Mouse (Mus musculus): ENCODE results near the gene Apoh. TPM values are rescaled to one million over a fixed set of nuclear protein-coding genes. Genes with fewer than 3 reads are reported as not detected.

Apoh gene
- polyA plus RNA-seq, 1 experiment from 2014 or later: 27.2 TPM

DNA sequence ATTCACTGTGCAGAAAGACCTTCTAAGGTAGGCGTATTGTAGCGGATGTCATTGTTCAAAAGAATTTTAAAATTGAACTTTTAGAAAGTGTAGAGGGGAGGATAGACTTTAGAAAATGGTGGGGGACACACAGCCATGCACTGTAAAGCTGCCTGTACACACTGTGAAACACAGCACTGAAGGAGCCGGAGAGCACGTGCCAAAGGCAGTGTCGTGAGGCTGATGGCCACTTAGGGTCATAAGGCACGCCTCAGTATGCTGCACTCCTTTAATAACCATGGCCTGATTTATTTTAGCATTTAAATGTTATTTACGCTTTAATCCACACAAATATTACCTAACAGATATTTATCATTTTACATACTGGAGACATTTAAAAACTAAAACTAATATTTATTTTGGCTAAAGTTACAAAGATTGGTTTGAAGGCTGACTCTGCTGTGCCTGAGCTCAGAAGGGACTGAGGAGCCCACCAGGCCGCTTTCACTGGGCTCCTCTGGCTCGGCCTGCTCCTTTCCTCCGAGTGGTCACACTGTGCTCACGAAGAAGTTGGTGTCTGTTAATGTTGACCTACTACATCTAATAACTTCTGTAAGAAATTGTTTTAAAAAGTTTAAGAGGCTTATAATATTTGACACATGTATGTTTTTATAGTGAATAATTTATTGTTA is 100.9 kb downstream of the Apoh start:
- H3K4me3 ChIP-seq (replicated peaks; ENCODE audit: low read length): no peak overlapping the region
- no peak overlapping the region for H3K9ac ChIP-seq (ENCODE audit: low read length)
- no peaks in the 10 kb centered on the region for H3K4me1 ChIP-seq (ENCODE audit: control insufficient read depth, insufficient read depth, low read length)
- H3K36me3 ChIP-seq (ENCODE audit: control insufficient read depth, insufficient read depth, low read length): no peaks in the 10 kb centered on the region
- WGBS: 64% methylated on average over 11 of the region's 11 CpGs
- H3K27ac ChIP-seq (ENCODE audit: low read length): no peak overlapping the region
- no peaks in the 10 kb centered on the region for H3K9me3 ChIP-seq (replicated peaks; ENCODE audit: control insufficient read depth, low read length)
- H3K4me2 ChIP-seq (ENCODE audit: low read depth, low read length): no peak overlapping the region
- H3K27me3 ChIP-seq (ENCODE audit: control insufficient read depth, insufficient read depth, low read length): no peaks in the 10 kb centered on the region
- no peak for ATAC-seq (ENCODE audit: insufficient read depth, low FRiP score)

DNA sequence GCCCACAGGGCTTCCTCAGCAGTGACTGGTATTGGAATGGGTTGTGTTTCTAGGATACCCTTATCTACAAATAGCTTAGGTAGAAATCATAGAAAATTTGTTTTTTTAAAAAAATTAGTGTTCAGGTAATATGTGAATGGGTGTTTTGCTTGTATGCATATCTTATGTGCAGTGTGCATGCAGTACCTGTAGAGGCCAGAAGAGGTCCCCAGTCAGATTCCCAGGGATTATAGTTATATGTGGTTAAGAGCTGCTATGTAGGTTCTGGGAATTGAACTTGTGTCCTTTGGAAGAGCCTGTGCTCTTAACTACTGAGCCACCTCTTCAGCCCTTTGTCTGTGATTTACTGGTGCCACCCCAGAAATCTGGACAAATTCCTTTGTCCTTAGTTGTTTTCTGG is 104.0 kb downstream of the Apoh start:
- no peak overlapping the region for H3K27ac ChIP-seq (ENCODE audit: low read length)
- H3K4me3 ChIP-seq (replicated peaks; ENCODE audit: low read length): no peak overlapping the region
- H3K9me3 ChIP-seq (replicated peaks; ENCODE audit: control insufficient read depth, low read length): peaks cover 6% of the 10 kb centered on the region; the same call in 1 of the 2 replicates
- H3K9ac ChIP-seq (ENCODE audit: low read length): no peak overlapping the region
- peaks cover 4% of the 10 kb centered on the region; the same call in 1 of the 2 replicates for H3K36me3 ChIP-seq (ENCODE audit: control insufficient read depth, insufficient read depth, low read length)
- no peak overlapping the region for H3K4me2 ChIP-seq (ENCODE audit: low read depth, low read length)
- ATAC-seq (ENCODE audit: insufficient read depth, low FRiP score): no peak
- H3K4me1 ChIP-seq (ENCODE audit: control insufficient read depth, insufficient read depth, low read length): no peaks in the 10 kb centered on the region
- H3K27me3 ChIP-seq (ENCODE audit: control insufficient read depth, insufficient read depth, low read length): no peaks in the 10 kb centered on the region

DNA sequence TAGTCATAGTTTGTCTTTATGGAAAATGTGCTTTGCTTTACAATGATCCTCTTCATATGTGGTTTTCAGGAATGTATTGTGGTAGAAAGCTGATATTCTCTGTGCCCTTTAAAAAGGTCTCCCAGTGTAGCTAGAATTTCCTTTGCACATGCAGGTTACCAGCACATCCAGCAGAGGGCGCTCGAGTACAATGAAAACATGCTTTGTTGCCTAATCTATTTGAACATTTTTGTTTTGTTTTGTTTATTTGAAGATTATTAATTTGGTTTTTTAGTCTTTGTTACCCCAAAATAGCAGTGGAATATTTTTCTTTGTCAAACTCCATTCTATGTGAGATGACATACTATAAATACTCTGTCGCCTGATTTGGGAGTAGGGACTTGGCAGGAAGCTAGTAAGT is 106.7 kb downstream of the Apoh start:
- 32% methylated on average over 3 of the region's 3 CpGs for WGBS
- no peak overlapping the region for H3K9ac ChIP-seq (ENCODE audit: low read length)
- ATAC-seq (ENCODE audit: insufficient read depth, low FRiP score): no peak

DNA sequence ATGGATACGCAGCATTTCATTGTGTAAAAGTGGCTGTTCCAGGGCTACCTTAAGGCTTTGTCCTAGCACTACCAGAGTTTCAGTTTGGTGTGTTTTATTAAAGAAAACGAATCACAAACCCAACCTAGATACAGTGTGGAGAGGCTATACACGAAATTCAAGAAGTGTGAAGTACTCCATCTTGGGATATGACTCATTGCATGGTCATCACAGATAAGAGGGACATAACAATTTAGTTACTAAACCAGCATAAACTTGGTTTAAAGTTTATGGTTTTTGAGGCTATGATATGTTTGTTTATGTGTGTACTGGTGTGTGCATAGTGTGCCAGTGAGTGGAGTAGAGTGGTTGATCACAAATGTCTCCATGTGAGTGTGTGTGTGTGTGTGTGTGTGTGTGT is 116.4 kb downstream of the Apoh start:
- Histone ChIP-seq H3K4me1 (ENCODE audit: control insufficient read depth, insufficient read depth, low read length) (peaks cover 5% of the 10 kb centered on the region; the same call in 1 of the 2 replicates), H3K9ac (ENCODE audit: low read length) (no peak overlapping the region), H3K4me2 (ENCODE audit: low read depth, low read length) (no peak overlapping the region), H3K9me3 (replicated peaks; ENCODE audit: control insufficient read depth, low read length) (no peaks in the 10 kb centered on the region), H3K36me3 (ENCODE audit: control insufficient read depth, insufficient read depth, low read length) (no peaks in the 10 kb centered on the region), H3K4me3 (replicated peaks; ENCODE audit: low read length) (no peak overlapping the region), H3K27ac (ENCODE audit: low read length) (no peak overlapping the region), H3K27me3 (ENCODE audit: control insufficient read depth, insufficient read depth, low read length) (no peaks in the 10 kb centered on the region)
- no peak for ATAC-seq (ENCODE audit: insufficient read depth, low FRiP score)
- 84% methylated on average over 3 of the region's 3 CpGs for WGBS

More for the DNA sequence above, 106.7 kb downstream of the Apoh start:
- no peak overlapping the region for H3K4me2 ChIP-seq (ENCODE audit: low read depth, low read length)
- no peaks in the 10 kb centered on the region for H3K27me3 ChIP-seq (ENCODE audit: control insufficient read depth, insufficient read depth, low read length)
- no peak overlapping the region for H3K27ac ChIP-seq (ENCODE audit: low read length)
- H3K36me3 ChIP-seq (ENCODE audit: control insufficient read depth, insufficient read depth, low read length): peaks cover 4% of the 10 kb centered on the region; the same call in 1 of the 2 replicates
- H3K4me3 ChIP-seq (replicated peaks; ENCODE audit: low read length): no peak overlapping the region
- H3K4me1 ChIP-seq (ENCODE audit: control insufficient read depth, insufficient read depth, low read length): no peaks in the 10 kb centered on the region
- peaks cover 6% of the 10 kb centered on the region; the same call in 1 of the 2 replicates for H3K9me3 ChIP-seq (replicated peaks; ENCODE audit: control insufficient read depth, low read length)

Other genes with a start within 250 kb of the Apoh start
- 6.5 and 6.9 TPM in 2 replicates for gene Prkca, start 574 bp downstream of the Apoh start, polyA plus RNA-seq (2015; fragmentation: Nextera tagmentation; extraction: Ambion mirVana)
- gene Cep112, start 81.8 kb downstream of the Apoh start, polyA plus RNA-seq (2015; fragmentation: Nextera tagmentation; extraction: Ambion mirVana): 9.9 TPM in 2 replicates

Measured in stomach, embryonic 16.5 days (tissue).